Mouse (Mus musculus) C2C12 (cell line): Measurements from ENCODE around the gene Gm20388. TPM values are rescaled to one million over a fixed set of nuclear protein-coding genes. Genes with fewer than 3 reads are reported as not detected.

Source experiments
- H3K27me3 ChIP-seq: one replicate; pipeline ENCODE4 v1.6.1; 2011; ENCODE audit not compliant: control insufficient read depth, insufficient read depth, insufficient read length
- H3K36me3 ChIP-seq: one replicate; pipeline ENCODE4 v1.6.1; 2011; ENCODE audit not compliant: control insufficient read depth, insufficient read depth
- H3K4me3 ChIP-seq: one replicate; pipeline ENCODE4 v1.5.1; 2011; ENCODE audit warnings: mild to moderate bottlenecking, control low read depth; ENCODE audit not compliant: poor library complexity, insufficient read depth, severe bottlenecking
- H3K79me2 ChIP-seq: one replicate; pipeline ENCODE4 v1.6.1; 2011; ENCODE audit not compliant: control insufficient read depth, insufficient read depth
- H3K79me3 ChIP-seq: one replicate; pipeline ENCODE4 v1.6.1; 2011; ENCODE audit warnings: low read depth, control low read depth
- H3ac ChIP-seq: one replicate; pipeline ENCODE3; 2011; ENCODE audit warnings: low read depth; ENCODE audit not compliant: control insufficient read depth, insufficient read length
- CEBPB ChIP-seq: IDR thresholded peaks from one replicate; pipeline ENCODE4 v1.6.1; 2011; ENCODE audit warnings: low read depth, mild to moderate bottlenecking, control low read depth, moderate library complexity
- CTCF ChIP-seq: IDR thresholded peaks from one replicate; pipeline ENCODE4 v1.5.1; 2011; ENCODE audit not compliant: control insufficient read depth, insufficient read depth, insufficient read length
- FOSL1 ChIP-seq: IDR thresholded peaks from one replicate; pipeline ENCODE4 v1.8.0; 2011; ENCODE audit warnings: mild to moderate bottlenecking, low read length; ENCODE audit not compliant: poor library complexity, insufficient read depth, severe bottlenecking
- MAX ChIP-seq: IDR thresholded peaks from one replicate; pipeline ENCODE4 v1.6.1; 2011; ENCODE audit warnings: mild to moderate bottlenecking, control low read depth
- MYOD1 ChIP-seq: IDR thresholded peaks from one replicate; pipeline ENCODE4 v1.6.1; 2011; ENCODE audit warnings: low read depth; ENCODE audit not compliant: control insufficient read depth, insufficient read length
- MYOG ChIP-seq: IDR thresholded peaks from one replicate; pipeline ENCODE4 v1.6.1; 2011; ENCODE audit not compliant: control insufficient read depth, insufficient read length; ENCODE audit errors: extremely low read depth
- USF1 ChIP-seq: IDR thresholded peaks from one replicate; pipeline ENCODE4 v1.6.1; 2011; ENCODE audit warnings: low read depth, mild to moderate bottlenecking, control low read depth, moderate library complexity
- polyA plus RNA-seq: library from polyadenylated mRNA; unstranded; fragments of >200 nt; fragmentation: generic; extraction: Trizol; gene quantifications from one replicate; pipeline ENCODE4 v1.2.1, GENCODE M21; 2012; ENCODE audit warnings: missing spikeins

Gm20388 gene
- polyA plus RNA-seq, 1 experiment, result 15.0 TPM

DNA sequence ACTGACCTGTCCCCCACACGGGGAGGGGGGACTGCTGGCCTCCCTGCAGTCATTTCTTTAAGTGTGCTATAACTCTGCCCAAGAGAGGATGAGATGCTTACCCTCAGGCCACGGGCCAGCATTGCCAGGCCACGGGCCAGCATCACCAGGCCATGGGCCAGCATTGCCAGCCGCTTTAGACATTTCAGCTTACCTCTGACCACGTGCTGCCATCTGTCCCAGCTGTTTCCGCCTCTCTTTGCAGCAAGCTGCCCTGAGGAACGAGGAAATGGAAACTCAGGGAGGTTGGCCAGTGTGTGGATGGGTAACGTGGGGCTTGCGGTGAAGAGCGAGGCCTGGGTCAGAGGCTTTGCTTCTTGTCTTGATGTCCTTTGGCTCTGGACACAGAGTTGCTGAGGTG is 770.5 kb downstream of the Gm20388 start:
- H3K79me2 ChIP-seq, result no peaks in the 10 kb centered on the region
- no peaks in the 10 kb centered on the region for H3K36me3 ChIP-seq
- no peak overlapping the region for H3ac ChIP-seq
- peaks cover 34% of the 10 kb centered on the region for H3K27me3 ChIP-seq
- TF ChIP-seq MYOD1, result no peak
- TF ChIP-seq CEBPB, result no peak
- no peak for TF ChIP-seq USF1
- no peak for TF ChIP-seq CTCF
- no peak for TF ChIP-seq MYOG
- TF ChIP-seq FOSL1, result no peak
- TF ChIP-seq MAX, result no peak
- no peaks in the 10 kb centered on the region for H3K79me3 ChIP-seq
- no peak overlapping the region for H3K4me3 ChIP-seq

DNA sequence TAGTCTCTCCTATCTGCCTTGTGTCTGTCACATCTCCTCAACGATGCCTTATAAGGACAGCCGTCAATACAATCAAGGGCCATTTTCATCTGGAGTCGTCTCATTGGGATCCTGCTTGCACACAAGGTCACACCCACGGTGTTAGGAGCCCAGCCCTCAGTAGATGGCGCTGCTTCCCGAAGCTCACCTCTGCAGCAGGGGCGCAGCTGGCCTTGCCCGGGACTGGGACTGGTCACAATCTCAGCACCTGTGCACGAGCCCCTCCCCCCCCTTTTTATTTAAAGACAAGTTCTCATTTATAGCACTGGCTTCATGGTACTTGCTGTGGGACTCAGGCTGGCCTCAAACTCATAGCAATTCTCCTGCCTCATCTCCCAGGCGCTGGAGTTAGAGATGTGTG is 773.0 kb downstream of the Gm20388 start:
- H3K4me3 ChIP-seq, result no peak overlapping the region
- H3K79me2 ChIP-seq, result no peaks in the 10 kb centered on the region
- H3ac ChIP-seq, result no peak overlapping the region
- H3K27me3 ChIP-seq, result peaks cover 59% of the 10 kb centered on the region
- no peak for TF ChIP-seq MYOG
- TF ChIP-seq CTCF, result peak; percentile 89
- no peaks in the 10 kb centered on the region for H3K79me3 ChIP-seq
- H3K36me3 ChIP-seq, result no peaks in the 10 kb centered on the region

DNA sequence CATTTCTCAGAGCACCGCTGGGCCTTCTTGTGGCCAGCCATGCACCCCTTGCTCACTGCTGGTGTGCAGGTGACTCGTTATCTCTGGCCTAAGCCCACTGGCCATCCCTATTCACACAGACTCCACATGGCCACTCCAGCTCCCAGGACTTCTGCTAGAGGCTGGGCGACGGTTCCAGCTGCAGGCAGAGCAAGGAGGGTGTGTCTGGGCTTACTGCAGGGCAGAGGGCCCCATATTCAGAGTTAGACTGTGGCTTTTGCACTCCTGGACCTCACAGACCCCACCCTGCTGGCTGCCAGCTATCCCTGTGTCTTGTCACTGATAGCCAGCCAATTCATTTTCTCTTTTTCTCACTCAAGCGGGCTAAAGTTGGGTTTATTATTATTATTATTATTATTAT is 773.4 kb downstream of the Gm20388 start:
- Histone ChIP-seq H3K79me2 (no peaks in the 10 kb centered on the region), H3K27me3 (peaks cover 64% of the 10 kb centered on the region), H3K79me3 (no peaks in the 10 kb centered on the region), H3K36me3 (no peaks in the 10 kb centered on the region), H3ac (no peak overlapping the region), H3K4me3 (no peak overlapping the region)
- TF ChIP-seq MYOG (no peak), CTCF (no peak), MYOD1 (no peak), CEBPB (no peak), FOSL1 (no peak), USF1 (no peak), MAX (no peak)

DNA sequence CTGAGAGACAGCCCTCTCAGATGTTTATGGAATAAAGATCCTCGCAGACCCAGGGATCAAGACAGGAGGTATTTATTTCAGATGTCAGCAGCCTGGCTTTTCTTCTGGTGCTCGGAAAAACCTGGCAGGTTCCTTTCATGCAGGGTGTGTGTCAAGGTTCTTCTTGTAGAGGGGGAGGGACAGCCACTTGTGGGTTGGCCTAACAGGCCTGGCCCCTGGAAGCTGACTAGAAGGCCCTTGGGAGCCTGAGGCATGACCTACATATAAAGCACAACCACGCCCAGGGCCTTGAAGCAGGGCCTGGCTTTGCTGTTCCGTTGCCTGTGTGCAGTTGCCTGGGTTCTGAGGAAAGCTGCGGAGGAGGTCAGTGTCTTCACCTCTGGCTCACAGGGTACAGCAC is 774.5 kb downstream of the Gm20388 start:
- Histone ChIP-seq H3K79me2 (no peaks in the 10 kb centered on the region), H3ac (no peak overlapping the region), H3K79me3 (no peaks in the 10 kb centered on the region), H3K27me3 (peaks cover 70% of the 10 kb centered on the region), H3K36me3 (no peaks in the 10 kb centered on the region), H3K4me3 (no peak overlapping the region)
- TF ChIP-seq FOSL1, result no peak
- TF ChIP-seq USF1, result no peak
- no peak for TF ChIP-seq MYOD1
- TF ChIP-seq CEBPB, result no peak

DNA sequence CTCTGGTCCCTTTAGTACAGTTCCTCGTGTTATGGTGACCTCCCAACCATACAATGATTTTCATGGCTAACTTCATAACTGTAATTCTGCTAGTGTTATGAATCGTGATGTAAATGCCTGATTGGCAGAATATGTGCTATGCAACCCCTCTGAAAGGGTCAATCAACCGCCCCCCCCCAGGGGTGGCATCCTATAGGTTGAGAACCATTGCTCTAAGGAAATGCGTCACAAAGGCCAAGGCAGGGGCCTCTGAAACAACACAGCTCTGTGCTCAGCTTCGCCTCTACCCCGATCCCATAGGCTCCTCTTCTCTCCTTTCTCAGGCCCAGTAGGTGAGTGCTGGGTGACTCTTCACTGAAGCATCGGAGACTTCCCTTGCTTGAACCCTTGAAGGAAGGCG is 775.0 kb downstream of the Gm20388 start:
- H3K79me3 ChIP-seq, result no peaks in the 10 kb centered on the region
- no peak overlapping the region for H3K4me3 ChIP-seq
- H3ac ChIP-seq, result no peak overlapping the region
- no peaks in the 10 kb centered on the region for H3K79me2 ChIP-seq
- TF ChIP-seq CTCF (no peak), USF1 (no peak), MYOD1 (no peak)
- H3K36me3 ChIP-seq, result no peaks in the 10 kb centered on the region
- H3K27me3 ChIP-seq, result peaks cover 72% of the 10 kb centered on the region

DNA sequence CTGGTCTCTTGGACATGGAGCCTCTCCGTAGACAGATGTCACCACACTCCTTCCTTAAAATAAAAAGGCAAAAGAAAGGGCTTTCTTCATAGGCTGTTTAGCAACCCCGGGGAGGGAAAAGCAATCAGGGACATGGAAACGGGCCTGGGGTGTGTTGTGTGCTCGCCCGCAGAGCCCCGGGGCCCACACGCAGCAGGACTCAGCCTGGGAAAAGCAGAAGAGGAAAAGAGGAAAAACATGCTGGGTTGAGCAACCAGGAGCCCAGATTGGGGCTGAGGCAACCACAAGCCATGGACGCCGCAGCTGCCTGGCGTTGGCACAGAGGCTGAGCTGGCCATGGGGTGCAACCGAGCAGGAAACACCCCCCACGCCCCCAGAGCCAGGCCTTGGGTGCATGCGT is 775.4 kb downstream of the Gm20388 start:
- TF ChIP-seq USF1, result no peak
- Histone ChIP-seq H3K79me3 (no peaks in the 10 kb centered on the region), H3K36me3 (no peaks in the 10 kb centered on the region), H3ac (no peak overlapping the region), H3K79me2 (no peaks in the 10 kb centered on the region), H3K27me3 (peaks cover 71% of the 10 kb centered on the region), H3K4me3 (no peak overlapping the region)

DNA sequence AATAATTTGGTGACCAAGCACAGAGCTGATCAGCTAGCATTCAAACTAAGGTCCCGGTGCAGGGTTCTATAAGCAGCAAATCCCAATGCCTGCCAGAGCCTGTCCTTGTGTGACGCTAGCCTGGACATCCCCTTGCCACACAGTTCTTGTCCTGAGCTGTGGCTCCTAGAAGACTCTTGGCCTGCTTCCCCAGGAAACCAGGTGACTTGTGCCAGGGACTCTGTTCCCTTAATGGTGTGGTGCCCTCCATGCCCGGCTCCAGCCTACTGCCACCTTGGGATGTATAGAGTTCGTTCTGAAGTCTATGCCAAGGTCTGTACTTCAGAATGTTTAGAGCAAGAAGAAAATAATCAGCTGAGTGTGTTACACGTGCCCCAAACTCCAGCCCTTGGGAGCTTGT is 775.9 kb downstream of the Gm20388 start:
- no peaks in the 10 kb centered on the region for H3K79me3 ChIP-seq
- no peak overlapping the region for H3K4me3 ChIP-seq
- peaks cover 66% of the 10 kb centered on the region for H3K27me3 ChIP-seq
- TF ChIP-seq FOSL1, result no peak
- no peak for TF ChIP-seq MYOD1
- no peak for TF ChIP-seq CEBPB
- TF ChIP-seq MAX, result no peak
- no peak for TF ChIP-seq CTCF
- no peak for TF ChIP-seq MYOG
- no peak for TF ChIP-seq USF1
- no peaks in the 10 kb centered on the region for H3K36me3 ChIP-seq
- no peaks in the 10 kb centered on the region for H3K79me2 ChIP-seq
- no peak overlapping the region for H3ac ChIP-seq
